18 mouse cellular contexts compared by ENCODE assay signal in genomic region chr7:83812581-83812980, GRCm38 (mm10). TPM values are rescaled to one million over a fixed set of nuclear protein-coding genes. Genes with fewer than 3 reads are reported as not detected.
DNase-seq lines count a peak whose midpoint lies in the region; ATAC-seq and TF ChIP-seq lines count a peak whose summit lies in the region.
"Had no signal": no experiment of that assay in that cellular context is flagged by ENCODE, and none has a peak within 500 bp of the region (broad histone marks: within the 10 kb centered on the region; RNA-seq: fewer than 3 reads in every experiment).

No protein-coding gene starts in this region.

- no peak overlapping the region for H3K9ac ChIP-seq in heart, embryonic 16.5 days (ENCODE audit: low read length)
- H3K9ac ChIP-seq in lung, embryonic 15.5 days = no peak overlapping the region
- H3K9ac ChIP-seq in embryonic facial prominence, embryonic 14.5 days (ENCODE audit: low read depth, low read length) = no peak overlapping the region
- H3K9ac ChIP-seq in limb, embryonic 14.5 days (ENCODE audit: low read depth, low read length, severe bottlenecking) = no peak overlapping the region
- H3K9ac ChIP-seq: hindbrain, embryonic 15.5 days; liver, postnatal 0 days; neural tube, embryonic 13.5 days had no signal

- H3K36me3 ChIP-seq in heart, embryonic 16.5 days (ENCODE audit: control insufficient read depth, insufficient read depth) = no peaks in the 10 kb centered on the region
- H3K36me3 ChIP-seq in lung, embryonic 15.5 days = no peaks in the 10 kb centered on the region
- no peaks in the 10 kb centered on the region for H3K36me3 ChIP-seq in embryonic facial prominence, embryonic 14.5 days (ENCODE audit: control insufficient read depth, insufficient read depth, low read length)
- no peaks in the 10 kb centered on the region for H3K36me3 ChIP-seq in limb, embryonic 14.5 days (ENCODE audit: control insufficient read depth, insufficient read depth, low read length)
- H3K36me3 ChIP-seq: hindbrain, embryonic 15.5 days; neural tube, embryonic 13.5 days had no signal

- DNase-seq in heart, postnatal 10 days = no peak
- no peak for DNase-seq in lung, postnatal 25 days (ENCODE audit: low spot score)
- no peak for DNase-seq in embryonic facial prominence, embryonic 14.5 days (ENCODE audit: low spot score)
- DNase-seq in limb, embryonic 14.5 days (ENCODE audit: low spot score) = no peak
- no peak for DNase-seq in cerebellum, adult 9-11 months
- DNase-seq in spleen, adult 12 weeks (ENCODE audit: low spot score) = no peak
- DNase-seq: cerebellum, adult 11 months; gastrocnemius, adult 2 months; liver, postnatal 0 days; midbrain, embryonic 14.5 days; thymus, adult 2 months had no signal

- H3K27ac ChIP-seq in heart, embryonic 16.5 days (ENCODE audit: low read length) = peak overlapping the region; percentile 81; the same call in 1 of the 2 replicates
- peak overlapping the region; percentile 94 for H3K27ac ChIP-seq in lung, embryonic 15.5 days
- H3K27ac ChIP-seq in embryonic facial prominence, embryonic 14.5 days (replicated peaks; ENCODE audit: low read depth, low read length) = peak overlapping the region; percentile 90
- peak overlapping the region; percentile 76 for H3K27ac ChIP-seq in limb, embryonic 14.5 days (replicated peaks; ENCODE audit: low read depth, low read length)
- H3K27ac ChIP-seq: hindbrain, embryonic 15.5 days had no signal

- peaks cover 26% of the 10 kb centered on the region for H3K4me1 ChIP-seq in heart, embryonic 16.5 days (ENCODE audit: control insufficient read depth, insufficient read depth, low read length)
- H3K4me1 ChIP-seq in lung, embryonic 15.5 days = peaks cover 63% of the 10 kb centered on the region
- peaks cover 60% of the 10 kb centered on the region for H3K4me1 ChIP-seq in embryonic facial prominence, embryonic 14.5 days (ENCODE audit: control insufficient read depth, insufficient read depth, low read length)
- peaks cover 56% of the 10 kb centered on the region for H3K4me1 ChIP-seq in limb, embryonic 14.5 days (ENCODE audit: control insufficient read depth, insufficient read depth, low read length)

- H3K9me3 ChIP-seq in heart, embryonic 16.5 days (replicated peaks; ENCODE audit: control insufficient read depth, low read length) = no peaks in the 10 kb centered on the region
- H3K9me3 ChIP-seq in lung, embryonic 15.5 days = no peaks in the 10 kb centered on the region
- no peaks in the 10 kb centered on the region for H3K9me3 ChIP-seq in embryonic facial prominence, embryonic 14.5 days (ENCODE audit: control insufficient read depth, low read length)
- no peaks in the 10 kb centered on the region for H3K9me3 ChIP-seq in limb, embryonic 14.5 days (ENCODE audit: control insufficient read depth, low read length)
- H3K9me3 ChIP-seq: hindbrain, embryonic 15.5 days; neural tube, embryonic 13.5 days had no signal

- no peak for TF ChIP-seq POLR2A in limb, embryonic 14.5 days (IDR thresholded peaks at IDR 0.05; ENCODE audit: borderline replicate concordance, extremely low read depth, insufficient read depth, insufficient read length)

- intact Hi-C loops in heart, postnatal 10 days (cut with DNase I) = no loop called here

- ATAC-seq in heart, embryonic 16.5 days (replicated peaks; ENCODE audit: extremely low read depth, insufficient read depth, low FRiP score) = no peak
- no peak for ATAC-seq in lung, embryonic 15.5 days (ENCODE audit: borderline replicate concordance, extremely low read depth, low FRiP score, low TSS enrichment)
- ATAC-seq in embryonic facial prominence, embryonic 14.5 days (ENCODE audit: low read depth) = no peak
- ATAC-seq in limb, embryonic 14.5 days (ENCODE audit: low FRiP score, low read depth) = no peak
- ATAC-seq: CD4-positive, CD25-positive, alpha-beta regulatory T cell, adult 4 months; liver, postnatal 0 days had no signal

- no peaks in the 10 kb centered on the region for H3K27me3 ChIP-seq in heart, embryonic 16.5 days (ENCODE audit: control insufficient read depth, insufficient read depth, low read length)
- no peaks in the 10 kb centered on the region for H3K27me3 ChIP-seq in lung, embryonic 15.5 days
- no peaks in the 10 kb centered on the region for H3K27me3 ChIP-seq in embryonic facial prominence, embryonic 14.5 days (replicated peaks; ENCODE audit: control insufficient read depth, insufficient read depth, low read length)
- no peaks in the 10 kb centered on the region for H3K27me3 ChIP-seq in limb, embryonic 14.5 days (ENCODE audit: control insufficient read depth, insufficient read depth, low read length)
- H3K27me3 ChIP-seq: hindbrain, embryonic 15.5 days; neural tube, embryonic 13.5 days had no signal

- no peak overlapping the region for H3K4me2 ChIP-seq in heart, embryonic 16.5 days (ENCODE audit: low read depth, low read length)
- no peak overlapping the region for H3K4me2 ChIP-seq in lung, embryonic 15.5 days
- H3K4me2 ChIP-seq in embryonic facial prominence, embryonic 14.5 days (ENCODE audit: low read depth, low read length) = no peak overlapping the region
- no peak overlapping the region for H3K4me2 ChIP-seq in limb, embryonic 14.5 days (replicated peaks; ENCODE audit: low read depth, low read length, severe bottlenecking)
- H3K4me2 ChIP-seq: hindbrain, embryonic 15.5 days; neural tube, embryonic 13.5 days had no signal

- no peak overlapping the region for H3K4me3 ChIP-seq in heart, embryonic 16.5 days (ENCODE audit: low read length)
- no peak overlapping the region for H3K4me3 ChIP-seq in lung, embryonic 15.5 days
- H3K4me3 ChIP-seq in embryonic facial prominence, embryonic 14.5 days (ENCODE audit: low read depth, low read length) = no peak overlapping the region
- H3K4me3 ChIP-seq in limb, embryonic 14.5 days (replicated peaks; ENCODE audit: low read length) = no peak overlapping the region
- H3K4me3 ChIP-seq: gastrocnemius, adult 2 months; hindbrain, embryonic 15.5 days; left cerebral cortex, adult 2 months; neural tube, embryonic 13.5 days had no signal

- WGBS in heart, embryonic 16.5 days = 78% methylated on average over 10 of the region's 10 CpGs
- WGBS in lung, embryonic 15.5 days = 59% methylated on average over 10 of the region's 10 CpGs
- WGBS in embryonic facial prominence, embryonic 14.5 days = 60% methylated on average over 10 of the region's 10 CpGs
- 62% methylated on average over 10 of the region's 10 CpGs for WGBS in limb, embryonic 14.5 days

RNA-seq across cellular contexts. Expression of gene Cfap161, which starts 17.9 kb away (rescaled TPM):
- 1.8 and 2.8 TPM in 2 replicates for polyA plus RNA-seq in heart, embryonic 16.5 days (2015; fragmentation: Nextera tagmentation; extraction: Ambion mirVana)
- not detected for total RNA-seq in heart, postnatal 10 days (2021)
- 3.1 and 3.2 TPM in 2 replicates for polyA plus RNA-seq in lung, embryonic 15.5 days (2015; fragmentation: Nextera tagmentation; extraction: Ambion mirVana)
- polyA plus RNA-seq in embryonic facial prominence, embryonic 14.5 days (2014; fragmentation: Nextera tagmentation; extraction: Ambion mirVana) = 2.0 and 4.3 TPM in 2 replicates
- polyA plus RNA-seq in limb, embryonic 14.5 days (2012; rRNA removed) = 0.54 and 0.82 TPM in 2 replicates
- polyA plus RNA-seq in limb, embryonic 14.5 days (2014; fragmentation: Nextera tagmentation; extraction: Ambion mirVana) = 0.28 and 0.29 TPM in 2 replicates
- total RNA-seq: gastrocnemius, adult 2 months had no signal
- polyA plus RNA-seq: CD4-positive, CD25-positive, alpha-beta regulatory T cell, adult 4 months; large intestine, adult 2 months; liver, postnatal 0 days; neural tube, embryonic 13.5 days had no signal
